Mouse (Mus musculus) embryonic facial prominence, embryonic 10.5 days (tissue): ENCODE measurements around the gene Olfr325. TPM values are rescaled to one million over a fixed set of nuclear protein-coding genes. Genes with fewer than 3 reads are reported as not detected.

Source experiments
- DNase-seq: peaks from one replicate; pipeline ENCODE4 v3.0.0-alpha.2; 2017; ENCODE audit warnings: low spot score
- H3K27ac ChIP-seq: fragments of 300-500 bp; sonication (generic); replicated peaks from 2 replicates; pipeline ENCODE4 v1.5.1; 2016; ENCODE audit warnings: mild to moderate bottlenecking
- H3K27me3 ChIP-seq: fragments of 300-500 bp; sonication (generic); replicated peaks from 2 replicates; pipeline ENCODE4 v1.6.1; 2016; ENCODE audit warnings: low read depth, mild to moderate bottlenecking; ENCODE audit not compliant: poor library complexity, severe bottlenecking
- H3K36me3 ChIP-seq: fragments of 300-500 bp; sonication (generic); replicated peaks from 2 replicates; pipeline ENCODE4 v1.6.1; 2016; ENCODE audit warnings: mild to moderate bottlenecking, moderate library complexity
- H3K4me1 ChIP-seq: fragments of 300-500 bp; sonication (generic); 2 replicates; pipeline ENCODE4 v1.6.1; 2016
- H3K4me3 ChIP-seq: fragments of 300-500 bp; sonication (generic); 2 replicates; pipeline ENCODE4 v1.5.1; 2016; ENCODE audit warnings: mild to moderate bottlenecking, moderate library complexity
- H3K9me3 ChIP-seq: fragments of 300-500 bp; sonication (generic); 2 replicates; pipeline ENCODE4 v1.6.1; 2016; ENCODE audit warnings: mild to moderate bottlenecking
- WGBS: fragments of 180-500 bp; shearing (Covaris S2); methylation state at CpG from one replicate; pipeline ENCODE4 v1.1.7; 2016; 5-methylcytosine and 5-hydroxymethylcytosine counted together
- polyA plus RNA-seq: library from polyadenylated mRNA; unstranded; fragments of >200 nt; fragmentation: Nextera tagmentation; extraction: Ambion mirVana; gene quantifications from 2 replicates; pipeline ENCODE4 v1.2.1, GENCODE M21; 2016

Olfr325 gene
- polyA plus RNA-seq, 1 experiment from 2014 or later: not detected

- no peaks in the 10 kb centered on the region for H3K9me3 ChIP-seq
- no peaks in the 10 kb centered on the region for H3K27me3 ChIP-seq
- H3K4me1 ChIP-seq: 0 out of 2 replicates have a peak, but pooled peaks cover 5% of the 10 kb centered on the region
- H3K36me3 ChIP-seq: no peaks in the 10 kb centered on the region
- no peak overlapping the region for H3K27ac ChIP-seq
- WGBS: 88% methylated on average over 3 of the region's 3 CpGs
- no peak for DNase-seq
- no peak overlapping the region for H3K4me3 ChIP-seq
These were observed 27.7 kb downstream of the Olfr325 start for GRCm38 (mm10) chr11:58605228-58605627.

- no peak overlapping the region for H3K4me3 ChIP-seq
- WGBS: 89% methylated on average over 12 of the region's 12 CpGs
- H3K9me3 ChIP-seq: no peaks in the 10 kb centered on the region
- no peak overlapping the region for H3K27ac ChIP-seq
- H3K27me3 ChIP-seq: no peaks in the 10 kb centered on the region
- no peak for DNase-seq
- H3K4me1 ChIP-seq: 0 out of 2 replicates have a peak, but pooled peaks cover 5% of the 10 kb centered on the region
- no peaks in the 10 kb centered on the region for H3K36me3 ChIP-seq
These were observed 28.8 kb downstream of the Olfr325 start for GRCm38 (mm10) chr11:58606177-58606919.

- H3K9me3 ChIP-seq: no peaks in the 10 kb centered on the region
- no peak for DNase-seq
- 86% methylated on average over 6 of the region's 6 CpGs for WGBS
- no peaks in the 10 kb centered on the region for H3K36me3 ChIP-seq
- H3K4me3 ChIP-seq: no peak overlapping the region
- no peak overlapping the region for H3K27ac ChIP-seq
- no peaks in the 10 kb centered on the region for H3K27me3 ChIP-seq
- 0 out of 2 replicates have a peak, but pooled peaks cover 5% of the 10 kb centered on the region for H3K4me1 ChIP-seq
These were observed 29.5 kb downstream of the Olfr325 start for GRCm38 (mm10) chr11:58607030-58607429.

- Histone ChIP-seq H3K9me3 (no peaks in the 10 kb centered on the region), H3K4me1 (0 out of 2 replicates have a peak, but pooled peaks cover 5% of the 10 kb centered on the region), H3K36me3 (no peaks in the 10 kb centered on the region), H3K27me3 (no peaks in the 10 kb centered on the region), H3K4me3 (no peak overlapping the region), H3K27ac (no peak overlapping the region)
- 81% methylated on average over 3 of the region's 3 CpGs for WGBS
- no peak for DNase-seq
These were observed 35.8 kb downstream of the Olfr325 start for GRCm38 (mm10) chr11:58613359-58613758.

- H3K27me3 ChIP-seq: no peaks in the 10 kb centered on the region
- no peak overlapping the region for H3K27ac ChIP-seq
These were observed 37.0 kb downstream of the Olfr325 start for GRCm38 (mm10) chr11:58614526-58614925.

GRCm38 (mm10) chr11:58615975-58616374 lies 38.4 kb downstream of the Olfr325 start, which contains the start of gene 2210407C18Rik:
2210407C18Rik (minus strand) TSS chr11:58616075.
- H3K4me3 ChIP-seq: no peak within 1 kb of the TSS
- H3K36me3 ChIP-seq: no peaks in the 10 kb centered on the region
- H3K9me3 ChIP-seq: no peaks in the 10 kb centered on the region
- no peaks in the 10 kb centered on the region for H3K27me3 ChIP-seq
- no peaks in the 10 kb centered on the region for H3K4me1 ChIP-seq
- WGBS: 91% methylated on average over 4 of the region's 4 CpGs
- DNase-seq: no peak
- no peak within 1 kb of the TSS for H3K27ac ChIP-seq

More at GRCm38 (mm10) chr11:58614526-58614925, 37.0 kb downstream of the Olfr325 start:
- H3K36me3 ChIP-seq: no peaks in the 10 kb centered on the region
- H3K4me3 ChIP-seq: no peak overlapping the region
- no peak for DNase-seq
- 0 out of 2 replicates have a peak, but pooled peaks cover under 1% of the 10 kb centered on the region for H3K4me1 ChIP-seq
- no peaks in the 10 kb centered on the region for H3K9me3 ChIP-seq

- no peak for DNase-seq
- no peaks in the 10 kb centered on the region for H3K9me3 ChIP-seq
- H3K4me1 ChIP-seq: peaks cover 2% of the 10 kb centered on the region; the same call in 1 of the 2 replicates
- H3K27ac ChIP-seq: no peak overlapping the region
- H3K27me3 ChIP-seq: no peaks in the 10 kb centered on the region
- H3K36me3 ChIP-seq: no peaks in the 10 kb centered on the region
- WGBS: 76% methylated on average over 3 of the region's 3 CpGs
- no peak overlapping the region for H3K4me3 ChIP-seq
These were observed 40.8 kb downstream of the Olfr325 start for GRCm38 (mm10) chr11:58618369-58618768.

GRCm38 (mm10) chr11:58618793-58619192 lies 41.3 kb downstream of the Olfr325 start:
- no peak for DNase-seq
- 86% methylated on average over 6 of the region's 6 CpGs for WGBS
- Histone ChIP-seq H3K4me3 (no peak overlapping the region), H3K9me3 (no peaks in the 10 kb centered on the region), H3K4me1 (peaks cover 7% of the 10 kb centered on the region), H3K27ac (no peak overlapping the region), H3K27me3 (no peaks in the 10 kb centered on the region), H3K36me3 (no peaks in the 10 kb centered on the region)

GRCm38 (mm10) chr11:58626146-58626545 lies 48.6 kb downstream of the Olfr325 start:
- peaks cover 8% of the 10 kb centered on the region for H3K4me1 ChIP-seq
- DNase-seq: no peak
- H3K36me3 ChIP-seq: no peaks in the 10 kb centered on the region
- no peak overlapping the region for H3K4me3 ChIP-seq
- WGBS: 70% methylated on average over 4 of the region's 4 CpGs
- H3K27me3 ChIP-seq: no peaks in the 10 kb centered on the region
- H3K9me3 ChIP-seq: no peaks in the 10 kb centered on the region
- no peak overlapping the region for H3K27ac ChIP-seq

- H3K27me3 ChIP-seq: no peaks in the 10 kb centered on the region; the same call in 1 of the 2 replicates
- no peak within 1 kb of the TSS for H3K27ac ChIP-seq
- DNase-seq: no peak
- no peaks in the 10 kb centered on the region for H3K4me1 ChIP-seq
- no peak within 1 kb of the TSS for H3K4me3 ChIP-seq
- WGBS: 79% methylated on average over 5 of the region's 5 CpGs
- no peaks in the 10 kb centered on the region for H3K36me3 ChIP-seq
- H3K9me3 ChIP-seq: no peaks in the 10 kb centered on the region
These were observed 52.9 kb downstream of the Olfr325 start, which contains the start of gene Olfr323 for GRCm38 (mm10) chr11:58630401-58630800. Olfr323 (minus strand) TSS chr11:58630501.

Other genes starting within 250 kb of the Olfr325 start
- 24.7 and 27.1 TPM in 2 replicates for gene Zfp672, start 247.4 kb upstream of the Olfr325 start, polyA plus RNA-seq
- gene Sh3bp5l, start 247.0 kb upstream of the Olfr325 start, polyA plus RNA-seq: 40.7 and 44.3 TPM in 2 replicates
- gene Lypd8, start 198.7 kb upstream of the Olfr325 start, polyA plus RNA-seq: not detected in 2 replicates
- not detected in 2 replicates for gene 1810065E05Rik, start 156.6 kb upstream of the Olfr325 start, polyA plus RNA-seq
- gene Gm12253, start 145.2 kb upstream of the Olfr325 start, polyA plus RNA-seq: not detected in 2 replicates
- not detected in 2 replicates for gene Lypd9, start 124.8 kb upstream of the Olfr325 start, polyA plus RNA-seq
- 0.10 TPM in 1 of 2 replicates, not detected in the other for gene Olfr30, start 115.5 kb upstream of the Olfr325 start, polyA plus RNA-seq
- gene Olfr332, start 85.2 kb upstream of the Olfr325 start, polyA plus RNA-seq: not detected in 2 replicates
- not detected in 2 replicates for gene Olfr331, start 75.2 kb upstream of the Olfr325 start, polyA plus RNA-seq
- not detected in 2 replicates for gene Olfr330, start 42.9 kb upstream of the Olfr325 start, polyA plus RNA-seq
- not detected in 2 replicates for gene Olfr329-ps, start 31.3 kb upstream of the Olfr325 start, polyA plus RNA-seq
- gene Olfr328, start 22.1 kb upstream of the Olfr325 start, polyA plus RNA-seq: 0.05 TPM in 2 replicates
- not detected in 2 replicates for gene Olfr224, start 7.2 kb upstream of the Olfr325 start, polyA plus RNA-seq
- gene Olfr324, start 17.4 kb downstream of the Olfr325 start, polyA plus RNA-seq: not detected in 2 replicates
- not detected in 2 replicates for gene 2210407C18Rik, start 38.3 kb downstream of the Olfr325 start, polyA plus RNA-seq
- gene Olfr323, start 52.8 kb downstream of the Olfr325 start, polyA plus RNA-seq: not detected in 2 replicates
- gene Trim58, start 62.7 kb downstream of the Olfr325 start, polyA plus RNA-seq: 0.54 and 0.62 TPM in 2 replicates
- 0.05 TPM in 1 of 2 replicates, not detected in the other for gene Olfr322, start 81.1 kb downstream of the Olfr325 start, polyA plus RNA-seq
- not detected in 2 replicates for gene Olfr320, start 103.4 kb downstream of the Olfr325 start, polyA plus RNA-seq
- gene Olfr319, start 121.4 kb downstream of the Olfr325 start, polyA plus RNA-seq: not detected in 2 replicates
- not detected in 2 replicates for gene Olfr318, start 146.3 kb downstream of the Olfr325 start, polyA plus RNA-seq
- gene Olfr317, start 161.5 kb downstream of the Olfr325 start, polyA plus RNA-seq: not detected in 2 replicates
- not detected in 2 replicates for gene Olfr316, start 175.0 kb downstream of the Olfr325 start, polyA plus RNA-seq
- gene Olfr315, start 195.5 kb downstream of the Olfr325 start, polyA plus RNA-seq: not detected in 2 replicates
- gene Olfr314, start 205.2 kb downstream of the Olfr325 start, polyA plus RNA-seq: not detected in 2 replicates
- 1.4 and 1.6 TPM in 2 replicates for gene Fam183b, start 224.2 kb downstream of the Olfr325 start, polyA plus RNA-seq
- gene Olfr313, start 237.3 kb downstream of the Olfr325 start, polyA plus RNA-seq: not detected in 2 replicates